Mouse (Mus musculus) heart, embryonic 16.5 days (tissue): ENCODE measurements around the gene Ccar1. TPM values are rescaled to one million over a fixed set of nuclear protein-coding genes. Genes with fewer than 3 reads are reported as not detected.

Experiments
- ATAC-seq: fragments of 200-750 bp; cut with Nextera tagmentation; replicated peaks from 2 replicates; pipeline ENCODE4 v1.8.0; 2017; ENCODE audit warnings: moderate number of reproducible peaks; ENCODE audit not compliant: insufficient read depth, low FRiP score; ENCODE audit errors: extremely low read depth
- H3K27ac ChIP-seq: fragments of 300-500 bp; sonication (generic); 2 replicates; pipeline ENCODE4 v1.5.1; 2014; ENCODE audit warnings: mild to moderate bottlenecking, low read length, control low read depth, moderate library complexity
- H3K27me3 ChIP-seq: fragments of 300-500 bp; sonication (generic); 2 replicates; pipeline ENCODE4 v1.6.1; 2014; ENCODE audit warnings: low read length, mixed read lengths; ENCODE audit not compliant: control insufficient read depth, insufficient read depth
- H3K36me3 ChIP-seq: fragments of 300-500 bp; sonication (generic); 2 replicates; pipeline ENCODE4 v1.6.1; 2014; ENCODE audit not compliant: control insufficient read depth, insufficient read depth
- H3K4me1 ChIP-seq: fragments of 300-500 bp; sonication (generic); 2 replicates; pipeline ENCODE4 v1.6.1; 2014; ENCODE audit warnings: low read length, mixed read lengths; ENCODE audit not compliant: control insufficient read depth, insufficient read depth
- H3K4me2 ChIP-seq: fragments of 300-500 bp; sonication (generic); 2 replicates; pipeline ENCODE4 v1.6.1; 2014; ENCODE audit warnings: low read depth, mild to moderate bottlenecking, control low read depth, low read length
- H3K4me3 ChIP-seq: fragments of 300-500 bp; sonication (generic); 2 replicates; pipeline ENCODE4 v1.5.1; 2014; ENCODE audit warnings: mild to moderate bottlenecking, control low read depth, low read length
- H3K9ac ChIP-seq: fragments of 300-500 bp; sonication (generic); 2 replicates; pipeline ENCODE4 v1.6.1; 2014; ENCODE audit warnings: low read length, control low read depth
- H3K9me3 ChIP-seq: fragments of 300-500 bp; sonication (generic); replicated peaks from 2 replicates; pipeline ENCODE4 v1.6.1; 2016; ENCODE audit warnings: low read length; ENCODE audit not compliant: control insufficient read depth
- WGBS: fragments of 180-500 bp; shearing (Covaris S2); extraction: QIAGEN DNeasy Blood & Tissue Kit; methylation state at CpG from one replicate; pipeline ENCODE4 v1.1.7; 2014; 5-methylcytosine and 5-hydroxymethylcytosine counted together
- polyA plus RNA-seq: library from polyadenylated mRNA; unstranded; fragments of >200 nt; fragmentation: Nextera tagmentation; extraction: Ambion mirVana; gene quantifications from 2 replicates; pipeline ENCODE4 v1.2.1, GENCODE M21; 2015

Gene Ccar1
- polyA plus RNA-seq: 83.2 and 90.9 TPM in 2 replicates

DNA sequence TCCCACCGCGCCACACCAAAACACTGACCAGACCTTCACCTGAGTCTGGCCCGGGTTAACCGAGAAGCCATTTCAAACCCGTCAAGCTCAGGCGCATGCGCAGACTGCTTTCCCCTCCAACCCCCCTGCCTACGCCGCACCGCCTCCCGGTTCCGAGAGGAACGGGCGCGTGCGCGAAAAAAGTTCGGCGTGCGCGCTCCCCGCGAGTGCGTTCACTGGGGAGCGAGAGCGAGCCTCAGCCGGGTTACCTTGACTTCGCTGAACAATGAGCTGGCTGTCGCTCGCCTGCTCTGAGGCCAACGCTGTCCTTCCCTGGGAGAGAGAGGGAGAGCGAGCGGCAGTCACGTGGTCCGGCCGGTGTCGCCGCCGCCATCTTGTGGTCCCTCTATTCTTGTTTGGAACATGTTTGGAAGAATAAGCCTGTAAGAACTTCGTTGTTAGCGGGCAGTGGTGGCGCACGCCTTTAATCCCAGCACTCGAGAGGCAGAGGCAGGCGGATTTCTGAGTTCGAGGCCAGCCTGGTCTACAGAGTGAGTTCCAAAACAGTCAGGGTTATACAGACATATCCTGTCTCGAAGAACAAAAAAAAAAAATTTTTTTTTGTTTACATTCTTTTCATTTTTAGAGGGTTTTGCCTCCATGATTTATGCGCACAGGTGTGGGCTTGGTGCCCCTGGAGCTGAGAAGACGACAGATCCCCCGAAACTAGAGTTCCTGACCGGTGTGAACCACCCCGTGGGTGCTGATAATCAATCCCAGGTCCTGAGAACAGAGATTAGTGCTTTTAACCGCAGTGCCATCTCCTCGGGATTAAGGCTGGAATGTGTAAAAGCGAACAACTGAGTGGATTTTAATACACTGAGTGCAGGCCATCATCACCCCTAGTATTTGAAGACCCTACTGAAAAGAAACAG lies at the start of gene Ccar1:
TSS of gene Ccar1 (minus strand) at position 110 of the 914 bp plus-strand sequence.
- no peaks in the 10 kb centered on the region for H3K9me3 ChIP-seq

DNA sequence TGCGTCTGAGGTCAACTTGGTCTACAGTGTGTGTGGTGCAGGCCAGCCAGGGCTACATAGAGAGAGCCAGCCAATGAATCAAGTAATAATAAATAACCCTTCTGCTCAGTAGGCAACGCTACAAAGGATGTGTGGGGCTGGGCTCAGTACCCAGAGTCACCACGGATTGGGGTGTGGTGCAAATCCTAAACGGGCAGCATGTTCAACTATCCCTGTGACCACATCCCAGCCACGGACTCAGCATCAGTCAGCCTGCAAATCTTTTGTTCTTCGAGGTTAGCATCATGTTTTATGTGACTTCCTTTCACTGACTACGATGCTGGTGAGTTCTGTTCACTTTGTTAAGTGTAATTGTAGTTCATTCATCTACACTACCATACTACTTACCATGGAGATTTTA lies 48.6 kb upstream of the Ccar1 start:
- peaks cover 13% of the 10 kb centered on the region for H3K4me1 ChIP-seq
- H3K36me3 ChIP-seq: peaks cover 31% of the 10 kb centered on the region
- H3K9me3 ChIP-seq: no peaks in the 10 kb centered on the region
- H3K9ac ChIP-seq: no peak overlapping the region
- H3K4me2 ChIP-seq: no peak overlapping the region
- H3K27ac ChIP-seq: no peak overlapping the region
- 87% methylated on average over 7 of the region's 7 CpGs for WGBS
- H3K4me3 ChIP-seq: no peak overlapping the region
- H3K27me3 ChIP-seq: no peaks in the 10 kb centered on the region
- ATAC-seq: no peak

More for the DNA sequence above, at the start of gene Ccar1:
- Histone ChIP-seq H3K27me3 (no peaks in the 10 kb centered on the region), H3K4me2 (peak within 1 kb of the TSS; percentile 73), H3K27ac (peak within 1 kb of the TSS; percentile 98), H3K36me3 (peaks cover 25% of the 10 kb centered on the region), H3K4me1 (peaks cover 19% of the 10 kb centered on the region; the same call in 1 of the 2 replicates), H3K4me3 (peak within 1 kb of the TSS; percentile 84), H3K9ac (peak within 1 kb of the TSS; percentile 95)
- peak; percentile 96 for ATAC-seq
- 2% methylated on average over 55 of the region's 55 CpGs for WGBS

DNA sequence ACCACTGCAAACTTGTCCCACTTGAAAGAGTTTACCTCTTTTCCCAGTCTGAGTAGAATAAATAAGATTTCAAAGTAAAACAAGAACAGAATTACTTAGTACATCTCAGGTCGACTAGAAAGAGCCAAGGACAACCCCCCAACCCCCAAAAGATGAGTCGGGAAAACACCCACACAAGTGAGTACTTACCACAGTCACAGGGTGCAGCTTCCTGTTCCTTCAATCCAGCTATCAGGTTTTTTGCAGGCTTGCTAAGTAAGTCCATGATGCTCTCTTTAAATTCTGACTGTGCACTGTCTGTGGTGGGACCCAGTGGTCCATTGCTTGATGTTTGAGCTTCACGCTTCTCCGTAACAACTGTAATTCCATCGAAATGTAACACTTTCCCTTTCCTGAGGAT lies 45.9 kb upstream of the Ccar1 start:
- Histone ChIP-seq H3K4me3 (no peak overlapping the region), H3K4me1 (peaks cover 3% of the 10 kb centered on the region), H3K36me3 (peaks cover 31% of the 10 kb centered on the region), H3K9me3 (no peaks in the 10 kb centered on the region), H3K9ac (no peak overlapping the region), H3K27me3 (no peaks in the 10 kb centered on the region), H3K4me2 (no peak overlapping the region), H3K27ac (no peak overlapping the region)
- no peak for ATAC-seq
- WGBS: 82% methylated on average over 5 of the region's 5 CpGs

DNA sequence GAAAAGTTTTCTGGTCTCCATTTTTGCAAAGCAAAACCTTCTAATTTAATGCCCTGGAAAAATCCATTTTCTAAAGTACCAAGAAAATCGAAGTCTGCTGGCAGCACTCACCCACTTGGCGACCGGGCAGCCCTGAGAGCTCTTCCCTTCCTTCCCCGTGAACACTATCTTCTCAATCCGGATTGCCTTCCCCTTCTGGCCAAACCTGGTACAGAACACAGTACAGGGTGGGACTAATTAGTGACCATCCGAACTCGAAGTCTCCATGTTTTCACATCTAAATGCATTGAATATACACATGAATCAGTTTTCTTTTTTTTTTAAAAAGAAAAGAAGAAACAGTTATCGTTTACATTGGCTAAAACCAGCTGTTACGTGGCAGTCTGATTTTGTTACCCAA lies 40.7 kb upstream of the Ccar1 start:
- Histone ChIP-seq H3K4me2 (no peak overlapping the region), H3K27ac (no peak overlapping the region), H3K9ac (no peak overlapping the region), H3K4me3 (no peak overlapping the region), H3K36me3 (peaks cover 6% of the 10 kb centered on the region; the same call in 1 of the 2 replicates), H3K27me3 (no peaks in the 10 kb centered on the region), H3K4me1 (peaks cover 8% of the 10 kb centered on the region), H3K9me3 (no peaks in the 10 kb centered on the region)
- no peak for ATAC-seq
- WGBS: 82% methylated on average over 9 of the region's 9 CpGs

- no peak for ATAC-seq
- Histone ChIP-seq H3K4me2 (no peak overlapping the region), H3K27ac (no peak overlapping the region), H3K9ac (no peak overlapping the region), H3K4me3 (no peak overlapping the region), H3K36me3 (no peaks in the 10 kb centered on the region; the same call in 1 of the 2 replicates), H3K9me3 (no peaks in the 10 kb centered on the region), H3K4me1 (peaks cover 8% of the 10 kb centered on the region), H3K27me3 (no peaks in the 10 kb centered on the region)
- 31% methylated on average over 2 of the region's 2 CpGs for WGBS
Observed at GRCm38 (mm10) chr10:62831546-62831945, 39.5 kb upstream of the Ccar1 start.

- peaks cover 10% of the 10 kb centered on the region for H3K36me3 ChIP-seq
- H3K9me3 ChIP-seq: no peaks in the 10 kb centered on the region
- no peak overlapping the region for H3K9ac ChIP-seq
- no peaks in the 10 kb centered on the region for H3K4me1 ChIP-seq
- H3K27me3 ChIP-seq: no peaks in the 10 kb centered on the region
- no peak for ATAC-seq
- no peak overlapping the region for H3K27ac ChIP-seq
- WGBS: 86% methylated on average over 8 of the region's 8 CpGs
- no peak overlapping the region for H3K4me3 ChIP-seq
- H3K4me2 ChIP-seq: no peak overlapping the region
Observed at GRCm38 (mm10) chr10:62824474-62824873, 32.4 kb upstream of the Ccar1 start.

DNA sequence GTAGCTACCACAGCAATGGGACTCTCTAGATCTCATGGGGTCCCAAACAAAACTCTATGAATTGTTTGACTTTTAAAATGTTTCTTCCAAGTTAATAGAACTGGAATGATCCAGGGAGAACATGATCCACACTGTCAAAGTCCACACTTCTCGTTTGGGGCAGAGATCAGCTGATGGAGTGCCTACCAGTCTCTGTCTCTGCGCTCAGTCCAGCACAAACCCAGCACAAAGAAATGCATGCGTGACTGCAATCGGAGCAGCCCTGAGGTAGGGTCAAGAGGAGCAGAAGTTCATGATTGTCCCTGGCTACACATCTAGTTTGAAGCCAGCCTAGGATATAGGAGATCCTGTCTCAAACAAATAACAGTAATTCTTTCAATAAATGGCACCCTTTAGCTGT lies 31.3 kb upstream of the Ccar1 start:
- no peaks in the 10 kb centered on the region for H3K4me1 ChIP-seq
- peaks cover 20% of the 10 kb centered on the region for H3K36me3 ChIP-seq
- WGBS: 82% methylated on average over 4 of the region's 4 CpGs
- no peak for ATAC-seq
- H3K4me3 ChIP-seq: no peak overlapping the region
- H3K9ac ChIP-seq: no peak overlapping the region
- H3K9me3 ChIP-seq: no peaks in the 10 kb centered on the region
- no peaks in the 10 kb centered on the region for H3K27me3 ChIP-seq
- no peak overlapping the region for H3K27ac ChIP-seq
- H3K4me2 ChIP-seq: no peak overlapping the region

GRCm38 (mm10) chr10:62810010-62810409 lies 17.9 kb upstream of the Ccar1 start:
- Histone ChIP-seq H3K4me2 (no peak overlapping the region), H3K4me3 (no peak overlapping the region), H3K27me3 (no peaks in the 10 kb centered on the region), H3K4me1 (no peaks in the 10 kb centered on the region), H3K27ac (no peak overlapping the region), H3K9ac (no peak overlapping the region), H3K9me3 (no peaks in the 10 kb centered on the region), H3K36me3 (peaks cover 17% of the 10 kb centered on the region)
- ATAC-seq: no peak
- WGBS: 68% methylated on average over 4 of the region's 4 CpGs

DNA sequence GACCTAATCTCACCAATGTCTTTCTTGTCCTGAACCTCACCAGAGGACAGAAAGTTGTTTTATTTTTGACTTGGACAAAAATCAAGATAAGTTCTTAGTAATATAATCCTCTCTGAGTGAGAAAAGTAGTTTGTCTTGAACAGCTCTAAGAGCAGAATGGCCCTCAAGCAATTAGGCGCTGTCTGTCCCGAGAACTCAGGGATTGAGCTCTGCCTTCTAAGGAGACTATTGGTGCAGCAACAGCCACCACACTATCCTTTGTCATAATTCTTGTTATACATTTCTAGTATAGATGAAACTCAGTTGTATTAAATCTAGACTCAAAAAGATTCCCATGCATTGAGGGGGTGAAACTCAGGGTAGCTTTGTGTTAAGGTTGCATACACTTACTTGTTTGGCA lies 16.7 kb upstream of the Ccar1 start:
- Histone ChIP-seq H3K9ac (no peak overlapping the region), H3K4me1 (no peaks in the 10 kb centered on the region), H3K27ac (no peak overlapping the region), H3K4me3 (no peak overlapping the region), H3K27me3 (no peaks in the 10 kb centered on the region), H3K9me3 (no peaks in the 10 kb centered on the region), H3K4me2 (no peak overlapping the region), H3K36me3 (peaks cover 17% of the 10 kb centered on the region)
- 90% methylated on average over 2 of the region's 2 CpGs for WGBS
- no peak for ATAC-seq
